Mouse (Mus musculus) frontal cortex, postnatal 10 days (tissue): ENCODE measurements around the gene Ret.

ENCODE experiments used
- DNase-seq, 2 experiments: peaks; one replicate each; pipeline ENCODE4 v3.0.0; 2022; ENCODE audit warnings: low spot score in 2 of 2, mixed read lengths in 1 of 2

Gene Ret

DNA sequence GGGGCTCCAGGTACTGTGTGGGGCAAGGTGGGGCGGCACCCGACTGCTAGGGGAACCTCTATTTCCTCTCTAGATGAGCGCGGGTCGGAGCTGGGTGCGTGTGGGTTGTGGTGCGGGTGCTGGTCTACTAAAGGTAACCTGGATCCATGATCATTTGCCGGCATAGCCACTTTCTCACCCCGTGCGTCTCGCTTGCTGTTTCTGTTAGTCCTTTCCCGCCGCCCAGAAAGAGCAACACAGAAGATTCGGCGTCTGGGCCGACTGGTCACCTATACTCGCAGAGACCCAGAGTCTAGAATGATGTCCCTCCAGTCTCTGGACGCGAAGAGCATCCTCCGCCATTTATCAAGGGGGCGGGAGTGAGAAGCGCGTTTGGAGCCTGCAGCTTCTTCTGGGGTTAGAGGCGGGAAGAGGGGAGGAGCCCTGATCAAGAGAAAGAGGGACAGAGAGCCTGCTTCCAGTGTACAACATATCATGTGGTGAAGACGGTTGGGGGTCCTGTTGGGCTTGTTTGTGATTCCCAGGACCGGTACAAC lies at the start of gene Ret:
Ret (minus strand) TSS at position 279 of the 536 bp plus-strand sequence.
- DNase-seq = no peak

DNA sequence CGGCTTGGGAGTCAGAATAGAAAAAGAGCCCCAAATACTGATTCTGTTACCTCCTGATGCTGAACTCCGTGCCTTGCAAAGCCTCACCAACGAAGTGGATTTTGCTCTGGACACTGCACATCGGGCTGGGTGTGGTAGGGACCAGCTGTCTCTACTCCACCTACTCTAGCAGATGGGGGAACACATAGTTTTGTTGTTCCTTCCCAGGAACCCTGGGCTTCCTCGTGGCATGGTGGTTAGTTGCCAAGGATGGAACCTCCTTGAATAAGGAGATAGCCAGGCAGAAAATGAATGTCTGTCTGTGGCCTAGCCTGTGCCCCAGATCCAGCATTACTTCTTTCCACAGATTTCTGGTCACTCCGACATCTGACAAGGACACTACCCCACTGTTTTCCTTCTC lies 49.6 kb upstream of the Ret start:
- no peak for DNase-seq

DNA sequence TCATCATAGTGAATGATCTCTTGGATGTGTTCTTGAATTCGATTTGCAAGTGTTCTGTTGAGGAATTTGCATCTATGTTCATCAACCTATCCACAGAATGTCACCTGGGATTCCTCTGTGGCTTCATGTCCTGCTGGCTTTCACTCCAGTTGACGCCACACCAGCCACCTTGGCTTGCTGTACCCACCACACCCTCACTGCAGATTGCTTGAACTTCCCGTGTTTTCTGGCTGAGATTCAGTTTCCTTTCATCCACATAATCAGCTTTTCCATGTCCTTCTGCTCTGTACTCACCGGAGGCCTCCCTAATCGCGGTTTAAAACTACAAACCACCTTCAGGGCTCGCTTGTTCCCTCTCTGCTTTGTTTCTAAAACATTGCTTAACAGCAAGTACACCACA lies 46.6 kb upstream of the Ret start:
- DNase-seq = no peak

DNA sequence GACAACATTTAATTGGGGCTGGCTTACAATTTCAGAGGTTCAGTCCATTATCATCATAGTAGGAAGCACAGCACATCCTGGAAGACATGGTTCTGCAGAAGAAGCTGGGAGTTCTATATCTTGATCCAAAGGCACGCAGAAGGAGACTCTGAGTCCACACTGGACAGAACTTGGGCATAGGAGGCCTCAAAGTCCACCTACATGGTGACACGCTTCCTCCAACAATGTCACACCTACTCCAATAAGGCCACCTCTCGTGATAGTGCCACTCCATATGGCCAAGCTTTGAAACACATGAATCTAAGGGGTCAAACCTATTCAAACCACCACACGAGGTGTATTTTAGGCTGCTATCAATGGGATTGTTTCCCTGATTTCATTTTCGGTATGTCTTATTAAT lies 45.4 kb upstream of the Ret start:
- no peak for DNase-seq

DNA sequence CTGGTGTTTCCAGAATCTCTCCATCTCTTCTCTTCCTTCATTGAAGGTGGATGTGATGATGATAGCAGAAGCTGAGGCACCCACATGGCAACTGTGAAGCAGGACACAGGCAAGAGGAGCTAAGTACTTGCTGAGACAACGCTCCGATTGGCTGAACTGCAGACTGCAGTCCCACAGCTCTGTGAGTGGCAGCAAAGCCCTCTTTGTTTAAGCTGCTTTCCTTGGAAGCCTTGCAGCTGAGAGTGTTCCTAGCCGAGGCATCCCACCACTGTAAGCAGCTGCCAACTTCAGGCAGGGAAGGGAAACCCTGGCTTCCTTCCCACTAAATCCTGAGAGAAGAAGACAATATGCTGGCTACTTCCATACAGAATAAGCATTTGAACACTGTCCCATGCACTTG lies 28.6 kb upstream of the Ret start:
- DNase-seq = peak in 1 of 2 experiments; percentile 11

DNA sequence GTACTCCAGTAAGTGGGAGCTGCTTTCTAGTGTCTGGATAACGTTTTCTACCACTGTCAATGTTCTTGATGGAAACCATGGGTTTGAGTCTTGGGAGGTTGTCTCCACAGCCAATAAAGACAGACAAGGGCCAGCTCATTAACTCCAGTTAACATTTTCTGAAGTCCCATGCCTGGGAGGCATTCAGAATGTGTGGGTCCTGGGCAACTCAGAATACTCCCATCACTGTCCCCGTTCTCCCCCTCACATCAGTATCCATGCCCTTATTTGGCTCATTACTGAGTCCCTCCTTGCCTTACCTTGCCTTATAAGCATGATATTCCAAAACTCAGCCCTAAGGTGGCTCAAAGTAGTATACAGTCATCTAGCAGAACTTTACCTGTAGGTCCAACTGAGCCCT lies 25.0 kb upstream of the Ret start:
- no peak for DNase-seq

DNA sequence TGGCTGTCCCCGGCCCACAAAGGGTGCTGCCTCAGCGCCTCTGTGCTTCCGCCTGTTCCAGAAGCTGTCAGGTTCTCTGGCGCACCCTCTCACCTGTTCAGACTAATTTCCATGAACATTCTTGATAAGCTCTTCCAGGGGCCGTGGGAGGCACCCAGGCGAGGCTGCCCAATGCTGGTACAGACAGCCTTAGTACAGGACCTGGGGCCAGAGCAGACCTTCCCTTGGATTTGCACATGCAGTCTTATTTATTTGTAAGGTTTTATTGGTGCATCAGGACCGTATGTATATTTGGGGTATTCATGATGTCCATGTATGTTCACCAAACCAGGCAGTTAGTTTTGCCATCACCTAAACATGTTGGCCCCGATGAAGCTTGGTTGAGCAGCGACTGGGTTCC lies 18.2 kb upstream of the Ret start:
- no peak for DNase-seq

DNA sequence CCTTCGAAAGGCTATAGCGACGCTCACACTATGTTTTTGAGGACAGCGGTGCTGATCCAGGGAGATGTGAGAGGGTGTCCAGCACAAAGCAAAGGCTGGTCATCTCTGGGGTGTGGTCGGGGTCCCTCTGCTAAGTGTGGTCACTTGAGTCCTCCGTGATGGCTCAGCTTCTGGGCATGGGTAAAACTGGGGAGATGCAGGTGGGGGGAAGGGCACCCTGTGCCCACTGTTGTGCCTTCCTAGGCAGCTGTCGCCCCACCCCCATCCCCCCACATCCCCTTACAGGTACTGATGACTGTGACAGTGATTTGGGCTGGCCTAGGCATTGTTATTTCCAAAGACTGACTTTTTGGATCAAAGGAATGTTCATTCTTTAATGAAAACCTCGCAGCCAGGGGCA lies 10.8 kb upstream of the Ret start:
- DNase-seq = no peak

DNA sequence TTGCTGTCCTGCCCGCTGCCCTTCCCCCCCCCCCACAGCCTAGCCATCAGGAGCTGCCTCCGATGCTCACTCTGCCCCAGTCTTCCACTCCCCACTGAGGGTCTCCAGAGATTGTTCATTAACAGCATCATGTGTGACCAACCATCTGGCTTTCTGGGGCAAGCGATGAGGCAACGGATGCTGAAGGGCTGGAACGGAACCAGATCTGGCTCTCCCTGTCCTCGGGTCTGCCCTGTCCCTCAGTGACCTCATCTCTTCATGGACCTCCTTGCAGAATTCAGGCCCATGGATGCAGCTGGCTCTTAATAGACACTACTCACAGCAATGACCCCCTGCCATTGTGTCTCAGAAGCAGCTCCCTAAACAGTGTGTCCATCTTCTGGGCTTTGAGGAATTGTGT lies 8.9 kb upstream of the Ret start:
- no peak for DNase-seq

DNA sequence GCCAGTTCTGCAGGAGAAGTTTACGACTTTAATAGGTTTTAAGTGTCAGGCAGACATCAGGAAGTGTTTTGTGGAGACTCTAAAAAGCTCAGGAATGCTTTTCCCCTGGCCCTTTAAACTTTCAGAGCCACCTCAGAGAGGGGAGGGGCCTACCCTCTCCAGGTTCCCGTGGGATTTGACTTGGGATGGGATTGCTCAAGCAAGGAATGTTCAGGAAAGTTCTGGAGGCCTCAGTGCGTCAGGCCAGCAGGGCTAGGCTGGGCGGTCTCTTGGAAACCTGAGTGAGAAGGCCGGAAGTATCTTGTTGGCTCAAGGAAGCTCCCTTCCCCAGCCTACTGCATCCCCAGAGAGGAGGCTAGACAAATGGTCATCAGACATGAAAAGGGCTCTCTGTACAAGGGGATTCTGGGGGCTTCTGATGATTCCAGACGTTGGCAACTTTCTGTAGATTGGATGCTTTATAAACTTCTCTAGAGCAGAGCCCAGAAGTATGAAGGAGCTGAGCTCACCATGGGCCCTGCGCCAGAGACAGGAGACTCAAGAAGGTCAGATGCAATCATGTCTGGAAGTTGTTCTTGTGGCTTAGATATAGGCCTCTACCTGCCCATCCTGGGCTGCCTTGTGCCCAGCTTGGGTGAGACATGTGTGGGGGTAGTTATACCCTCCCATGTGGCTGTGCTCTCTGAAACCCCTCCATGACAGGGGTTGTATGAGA lies 7.8 kb upstream of the Ret start:
- no peak for DNase-seq

DNA sequence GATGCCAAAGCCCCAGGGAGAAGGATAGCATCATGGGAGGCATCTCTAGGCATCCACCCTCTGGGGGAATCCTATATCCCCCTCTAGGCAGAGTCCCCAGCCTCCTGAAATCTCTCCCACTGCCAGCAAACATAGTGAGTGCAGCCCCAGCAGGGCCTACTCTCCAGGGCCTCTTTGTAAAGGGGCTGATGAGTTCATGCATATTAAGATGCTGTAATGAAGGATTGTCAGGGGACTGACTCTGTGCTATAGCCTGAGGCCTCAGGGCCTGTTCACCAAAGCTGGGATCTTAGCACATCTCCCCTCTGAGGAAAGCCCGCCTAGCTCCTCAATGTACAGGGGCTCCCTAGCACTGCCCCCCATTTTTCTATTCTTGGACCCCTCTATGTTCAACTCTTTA lies 6.6 kb upstream of the Ret start:
- no peak for DNase-seq

DNA sequence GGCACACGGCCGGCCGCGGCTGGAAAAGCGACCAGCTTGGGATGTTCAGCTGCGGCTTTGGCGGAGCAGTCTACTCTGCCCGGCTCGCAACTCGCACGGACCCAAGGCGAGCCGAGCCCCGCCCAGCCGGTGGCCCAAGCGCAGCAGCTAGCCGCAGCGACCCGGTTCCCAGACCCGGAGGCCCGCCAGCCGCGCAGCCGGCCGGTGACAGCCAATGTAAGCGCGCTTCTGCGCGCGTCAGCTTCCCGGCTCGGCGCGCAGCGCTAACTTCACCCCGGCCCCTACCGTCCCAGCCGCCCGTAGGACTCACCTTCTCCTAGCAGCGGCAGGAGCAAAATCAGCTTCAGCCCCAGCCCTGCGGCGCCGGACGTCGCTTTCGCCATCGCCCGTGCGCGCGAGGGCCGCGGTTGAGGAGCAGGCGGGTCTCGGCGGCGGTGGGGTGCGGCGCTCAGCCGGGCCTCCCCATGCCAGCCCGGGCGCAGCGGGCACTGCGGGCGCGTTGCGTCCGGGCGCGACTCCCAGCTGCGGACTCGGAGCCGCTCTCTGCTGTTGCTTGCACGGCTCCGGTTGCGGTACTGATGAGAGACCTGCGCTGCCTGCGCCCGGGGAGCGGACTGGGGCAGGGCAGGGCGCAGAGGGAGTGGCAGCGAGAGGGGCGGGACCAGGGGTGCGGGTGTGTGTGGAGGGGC lies 623 bp downstream of the Ret start:
- DNase-seq = peak in 1 of 2 experiments; percentile 25

DNA sequence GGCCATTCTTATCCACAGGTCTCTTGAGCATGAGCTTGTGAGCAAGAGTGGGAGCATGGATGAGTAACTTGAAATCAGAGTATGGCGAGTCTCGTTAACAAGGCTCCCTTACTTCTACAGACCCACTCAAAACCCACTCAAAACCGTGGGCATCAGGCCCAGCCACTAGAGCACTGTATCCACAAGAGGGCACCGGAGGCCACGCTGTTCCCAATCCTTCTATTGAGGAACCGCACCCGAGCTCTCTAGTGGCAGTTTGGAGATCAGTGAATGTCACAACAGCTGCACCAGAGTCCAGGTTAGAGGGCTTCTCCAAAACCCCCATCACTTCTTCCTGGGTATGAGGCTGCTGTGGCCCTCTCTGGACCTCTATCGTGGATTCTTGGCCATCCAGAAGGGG lies 2.4 kb downstream of the Ret start:
- peak; percentile 30 to 55 for DNase-seq

DNA sequence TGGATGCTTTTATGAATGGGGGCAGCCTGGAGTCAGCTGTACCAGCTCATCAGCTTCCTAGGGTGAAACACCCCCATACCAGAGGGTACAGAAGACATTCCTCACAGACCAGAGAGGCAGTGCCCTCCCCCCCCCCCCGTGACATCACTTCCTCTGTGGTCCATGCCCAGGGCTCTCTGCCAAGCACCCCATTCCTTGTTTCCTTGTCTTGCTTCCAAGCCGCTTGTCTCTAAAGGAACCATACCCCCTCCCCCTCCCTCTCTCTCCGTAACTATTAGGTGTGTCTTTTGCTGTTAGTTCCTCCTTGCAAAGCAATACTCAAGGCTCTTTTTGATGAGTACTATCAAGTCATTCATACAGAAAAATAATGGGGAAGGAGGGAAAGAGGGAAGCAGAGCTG lies 4.6 kb downstream of the Ret start:
- no peak for DNase-seq

DNA sequence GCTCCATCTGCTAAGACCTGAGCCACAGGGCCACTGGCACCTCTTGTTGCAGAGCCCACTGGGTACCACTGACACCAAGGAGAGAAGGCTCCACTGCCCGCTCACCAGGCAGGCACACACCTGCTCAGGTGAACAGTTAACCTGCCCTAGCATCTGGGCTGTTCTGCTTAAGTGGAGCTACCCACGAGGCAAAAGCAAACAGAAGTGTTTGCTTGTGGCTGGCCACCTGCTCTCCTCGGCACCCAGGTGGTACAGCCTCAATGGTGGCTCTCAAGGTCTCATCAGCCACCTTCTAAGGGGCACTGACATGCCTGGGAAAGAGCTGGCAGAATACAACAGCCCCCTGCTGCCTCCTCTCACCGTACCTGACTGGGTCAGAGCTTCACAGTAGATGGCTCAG lies 5.3 kb downstream of the Ret start:
- DNase-seq = no peak

DNA sequence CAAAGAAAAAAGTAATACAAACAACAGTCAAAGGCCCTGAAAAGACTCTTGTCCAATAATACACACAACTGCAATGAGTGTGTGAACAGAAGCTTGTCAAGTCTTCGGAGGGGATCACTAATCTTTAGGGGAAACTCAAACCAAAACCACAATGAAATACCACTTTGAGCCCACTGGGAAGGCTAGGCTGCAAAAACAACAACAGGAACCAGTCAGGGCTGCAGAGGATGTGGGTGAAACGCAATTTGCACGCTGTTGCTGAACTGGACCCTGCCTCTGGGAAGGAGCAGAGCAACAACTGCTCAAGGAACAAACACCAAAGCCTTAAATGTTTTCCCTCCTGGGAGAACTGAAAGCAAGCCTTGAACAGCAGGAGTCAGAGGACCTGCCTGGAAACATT lies 7.8 kb downstream of the Ret start:
- no peak for DNase-seq

DNA sequence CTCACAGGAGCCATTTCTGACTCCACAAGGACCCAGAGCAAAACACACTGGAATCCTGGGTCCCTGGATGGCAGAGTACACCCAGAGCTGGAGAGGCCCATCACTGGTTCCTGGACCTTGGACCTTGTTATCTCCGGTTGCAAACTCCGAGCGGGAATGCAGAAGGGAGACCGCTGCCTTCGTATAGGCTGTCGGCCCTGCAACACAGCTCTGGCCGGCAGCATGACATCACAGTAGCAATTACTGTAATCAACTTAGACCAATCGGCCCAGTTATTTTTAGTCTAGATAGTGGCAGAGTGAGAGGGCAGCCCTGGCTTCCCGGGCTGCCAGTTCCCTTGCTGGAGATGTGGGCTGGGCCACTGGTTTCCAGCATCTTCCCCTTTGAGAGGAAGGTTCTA lies 8.9 kb downstream of the Ret start:
- no peak for DNase-seq

DNA sequence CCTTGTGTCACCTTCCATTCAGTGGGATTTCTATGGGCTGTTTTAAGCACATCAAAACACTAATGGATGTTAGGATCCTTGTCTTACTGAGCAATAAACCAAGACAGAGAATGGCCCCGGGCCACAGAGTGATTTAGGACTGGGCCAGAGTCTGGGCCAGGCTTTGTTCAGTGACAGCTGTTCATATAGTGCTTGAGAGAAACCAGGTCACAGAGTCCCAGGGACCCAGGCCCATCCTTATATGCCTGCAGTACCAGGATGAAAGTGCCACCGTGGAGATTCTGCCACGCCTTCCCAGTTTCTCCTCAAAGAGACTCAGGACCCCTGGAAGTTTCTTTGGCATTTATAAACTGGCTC lies 10.3 kb downstream of the Ret start:
- no peak for DNase-seq

DNA sequence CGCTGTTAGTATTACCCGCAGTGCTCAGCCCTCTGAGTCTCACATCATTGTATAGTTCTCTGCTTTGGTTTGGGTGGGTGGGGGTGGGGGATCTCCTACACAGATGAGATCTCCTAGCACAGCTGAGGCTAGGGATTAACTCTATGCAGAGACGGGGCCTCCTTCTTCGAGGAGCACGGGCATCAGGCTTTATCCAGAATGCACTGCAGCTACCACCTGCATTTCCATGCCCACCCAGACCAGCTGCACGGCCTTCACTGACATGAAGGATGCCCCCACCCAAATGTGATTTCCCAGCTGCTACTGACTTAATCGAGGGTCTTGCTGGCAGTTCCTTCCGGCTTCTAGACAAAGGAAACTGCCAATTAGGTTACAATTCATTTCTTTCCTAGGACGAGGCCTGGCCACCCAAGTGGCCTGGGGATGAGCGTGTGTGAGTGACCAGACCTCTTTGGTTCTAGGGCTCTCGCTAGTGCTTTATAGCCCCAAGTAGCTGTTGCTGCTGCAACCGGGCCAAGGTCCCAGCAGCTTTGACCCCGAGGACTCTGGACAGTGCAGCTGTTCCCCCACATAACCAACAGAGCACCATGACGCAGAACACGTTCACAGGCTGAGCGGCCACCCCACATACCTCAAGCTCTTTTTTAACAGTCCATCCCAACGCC lies 10.8 kb downstream of the Ret start:
- DNase-seq = no peak

DNA sequence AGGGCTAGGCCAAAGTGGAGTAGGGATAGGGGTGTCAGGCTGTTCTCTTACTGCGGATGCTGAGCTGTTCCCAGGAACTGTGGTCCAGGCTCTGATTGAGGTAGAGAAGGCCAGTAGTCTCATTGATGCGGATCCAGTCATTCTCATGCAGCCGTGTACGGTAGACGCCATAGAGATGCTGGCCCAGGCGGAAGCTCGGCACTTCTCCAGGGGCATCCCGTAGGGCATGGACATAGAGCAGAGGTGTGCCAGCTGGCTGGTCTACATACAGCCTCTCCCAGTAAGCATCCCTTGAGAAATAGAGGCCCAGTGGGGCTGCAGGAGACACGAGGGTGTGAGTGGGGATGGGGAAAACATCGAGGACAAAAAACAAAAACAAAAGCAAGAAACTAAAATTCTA lies 13.4 kb downstream of the Ret start:
- DNase-seq = no peak

DNA sequence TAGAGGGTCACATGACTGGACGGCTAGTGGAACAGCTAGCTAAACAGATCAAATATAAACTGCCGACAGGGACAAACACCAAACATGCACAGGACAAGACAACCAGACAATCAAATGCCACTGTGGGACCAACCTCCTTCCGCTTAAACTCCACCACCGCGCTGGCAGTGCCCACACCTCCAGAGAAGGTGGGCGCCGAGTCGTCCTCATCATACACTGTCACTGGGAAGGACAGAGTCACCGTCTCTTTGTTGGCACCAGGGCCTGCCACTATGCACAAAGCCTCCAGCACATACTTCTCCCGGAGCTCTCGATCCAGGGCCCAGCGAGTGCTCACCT lies 17.5 kb downstream of the Ret start:
- no peak for DNase-seq

DNA sequence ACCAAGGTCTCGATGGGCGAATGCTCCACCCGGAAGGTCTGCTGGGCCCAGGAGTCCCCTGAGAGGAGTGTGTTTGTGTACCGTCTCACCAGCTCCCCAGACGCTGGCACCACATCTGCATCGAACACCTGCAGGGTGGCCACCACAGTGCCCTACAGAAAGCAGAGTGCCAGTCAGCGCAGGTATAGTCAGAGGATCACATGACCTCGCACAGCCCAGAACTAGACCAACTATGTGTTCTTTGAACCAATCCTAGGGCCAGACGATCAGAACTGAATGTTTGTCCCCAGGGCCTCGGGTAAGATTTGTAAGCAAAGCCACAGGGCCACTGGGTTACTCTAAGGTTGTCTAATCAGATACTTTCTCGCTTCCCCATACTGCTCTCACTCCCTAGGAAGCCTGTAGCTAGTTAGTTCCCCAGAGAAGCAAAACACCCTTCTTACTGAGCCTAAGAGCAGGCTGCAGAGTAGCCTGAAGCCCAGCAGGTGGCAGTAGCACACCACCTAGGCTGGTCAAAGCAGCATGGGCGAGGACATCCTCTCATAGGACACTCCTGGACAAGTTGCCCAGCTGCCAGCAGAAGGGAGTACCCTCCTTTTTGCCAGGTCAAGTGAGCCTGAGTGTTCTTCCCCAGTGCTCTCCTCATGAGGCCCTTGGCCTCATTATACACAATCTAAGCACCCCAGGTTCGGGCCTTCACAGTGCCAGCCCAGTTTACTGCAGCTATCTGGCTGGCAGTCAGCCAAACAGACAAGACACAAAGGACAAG lies 18.0 kb downstream of the Ret start:
- peak; percentile 37 to 71 for DNase-seq
